Mouse (Mus musculus): ENCODE results near the gene Fbxl18. TPM values are rescaled to one million over a fixed set of nuclear protein-coding genes. Genes with fewer than 3 reads are reported as not detected.
A peak's percentile ranks its signal among the peaks of the same experiment; 100 is the strongest.
"Not testable (repeated sequence)": the region's sequence is repeated elsewhere in the genome, so short reads cannot be mapped to it uniquely, and the experiment has no call there.

Fbxl18 gene
- polyA plus RNA-seq, 1 experiment from 2014 or later: 9.2 TPM

DNA sequence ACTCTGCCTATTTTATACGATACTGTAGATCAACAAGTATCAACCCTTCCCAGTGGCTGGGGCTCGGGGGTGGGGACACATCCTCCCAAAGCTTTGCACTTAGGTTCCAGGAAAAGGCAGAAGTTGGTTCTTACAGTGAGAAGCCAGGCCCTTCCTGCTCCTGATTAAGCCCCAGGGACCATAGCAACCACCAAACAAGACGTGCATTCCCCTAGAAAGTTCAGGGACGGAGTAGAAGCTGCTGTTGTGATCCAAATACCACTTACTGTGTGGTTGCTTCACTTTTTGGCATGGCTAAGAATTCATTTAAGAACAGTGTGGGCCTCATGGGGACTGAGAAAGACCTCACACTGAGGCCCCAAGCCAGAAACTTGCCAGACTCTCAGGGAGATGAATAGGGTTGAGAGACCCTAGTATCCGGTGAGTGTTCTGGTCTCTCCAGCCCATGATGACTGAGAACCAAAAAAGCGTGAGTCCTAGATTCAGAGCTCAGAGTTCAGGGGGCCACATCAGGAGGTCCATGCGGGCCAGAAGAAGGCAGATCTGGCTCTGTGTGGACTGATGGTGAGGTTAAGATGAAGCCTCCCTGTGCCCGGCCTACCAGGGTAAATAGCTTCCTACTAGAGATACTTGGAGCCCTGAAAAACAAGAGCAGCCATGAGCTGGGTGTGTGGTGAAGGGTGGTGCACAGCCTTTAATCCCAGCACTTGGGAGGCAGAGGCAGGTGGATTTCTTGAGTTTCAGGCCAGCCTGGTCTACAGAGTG lies 53.7 kb downstream of the Fbxl18 start:
- no peak overlapping the region for H3K9ac ChIP-seq (ENCODE audit: low read depth, low read length)
- no peaks in the 10 kb centered on the region for H3K27me3 ChIP-seq (replicated peaks; ENCODE audit: control insufficient read depth, insufficient read depth, low read length)
- H3K36me3 ChIP-seq (ENCODE audit: control insufficient read depth, insufficient read depth, low read length): no peaks in the 10 kb centered on the region
- no peak overlapping the region for H3K4me2 ChIP-seq (ENCODE audit: low read depth, low read length)
- ATAC-seq (ENCODE audit: low read depth): no peak
- H3K9me3 ChIP-seq (ENCODE audit: control insufficient read depth, low read length): no peaks in the 10 kb centered on the region
- 64% methylated on average over 8 of the region's 8 CpGs for WGBS
- no peak overlapping the region for H3K4me3 ChIP-seq (ENCODE audit: low read depth, low read length)
- H3K4me1 ChIP-seq (ENCODE audit: control insufficient read depth, insufficient read depth, low read length): no peaks in the 10 kb centered on the region
- H3K27ac ChIP-seq (replicated peaks; ENCODE audit: low read depth, low read length): no peak overlapping the region
- DNase-seq (ENCODE audit: low spot score): peak; percentile 59

DNA sequence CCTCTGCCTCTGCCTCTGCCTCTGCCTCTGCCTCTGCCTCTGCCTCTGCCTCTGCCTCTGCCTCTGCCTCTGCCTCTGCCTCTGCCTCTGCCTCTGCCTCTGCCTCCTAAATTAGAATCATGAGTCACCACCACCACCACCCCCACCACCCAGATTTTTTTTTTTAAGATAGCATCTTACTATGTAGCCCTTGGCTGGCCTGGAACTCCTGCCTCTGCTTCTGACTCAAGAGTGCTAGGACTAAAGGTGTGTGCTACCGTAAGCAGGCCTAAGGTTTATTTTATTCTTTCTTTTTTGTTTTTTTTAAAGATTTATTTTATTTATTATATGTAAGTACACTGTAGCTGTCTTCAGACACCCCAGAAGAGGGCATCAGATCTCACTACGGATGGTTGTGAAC lies 57.8 kb downstream of the Fbxl18 start:
- H3K27ac ChIP-seq (replicated peaks; ENCODE audit: low read depth, low read length); H3K4me3 ChIP-seq (ENCODE audit: low read depth, low read length); ATAC-seq (ENCODE audit: low read depth); DNase-seq (ENCODE audit: low spot score); H3K9ac ChIP-seq (ENCODE audit: low read depth, low read length); H3K27me3 ChIP-seq (replicated peaks; ENCODE audit: control insufficient read depth, insufficient read depth, low read length); H3K36me3 ChIP-seq (ENCODE audit: control insufficient read depth, insufficient read depth, low read length); H3K9me3 ChIP-seq (ENCODE audit: control insufficient read depth, low read length); H3K4me2 ChIP-seq (ENCODE audit: low read depth, low read length); H3K4me1 ChIP-seq (ENCODE audit: control insufficient read depth, insufficient read depth, low read length): not testable (repeated sequence)
- 96% methylated on average over 2 of the region's 2 CpGs for WGBS

DNA sequence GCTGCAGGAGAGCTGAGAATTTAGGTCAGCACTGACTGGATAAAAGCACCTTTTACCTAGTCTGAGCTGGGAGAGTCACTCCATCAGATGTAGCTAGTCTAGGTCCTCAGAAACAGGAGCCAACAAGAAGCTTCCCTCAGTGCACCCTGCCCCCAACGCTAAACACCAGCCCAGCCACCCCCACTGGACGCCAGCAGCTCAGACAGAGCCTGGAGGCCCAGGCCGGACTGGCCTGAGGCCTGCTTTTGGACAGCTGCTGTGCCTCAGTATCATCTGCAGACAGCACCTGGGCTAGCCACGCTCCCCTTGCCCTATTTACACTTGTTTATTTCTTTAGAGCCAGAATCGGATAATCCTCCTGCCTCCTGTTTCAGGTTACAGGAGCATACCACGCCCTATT lies 58.3 kb downstream of the Fbxl18 start:
- DNase-seq (ENCODE audit: low spot score): no peak
- no peak; the same call in 1 of the 2 replicates for ATAC-seq (ENCODE audit: low read depth)
- no peaks in the 10 kb centered on the region for H3K27me3 ChIP-seq (replicated peaks; ENCODE audit: control insufficient read depth, insufficient read depth, low read length)
- no peaks in the 10 kb centered on the region for H3K4me1 ChIP-seq (ENCODE audit: control insufficient read depth, insufficient read depth, low read length)
- 0 out of 2 replicates have a peak, but pooled peaks cover 7% of the 10 kb centered on the region for H3K9me3 ChIP-seq (ENCODE audit: control insufficient read depth, low read length)
- no peaks in the 10 kb centered on the region for H3K36me3 ChIP-seq (ENCODE audit: control insufficient read depth, insufficient read depth, low read length)
- no peak overlapping the region for H3K27ac ChIP-seq (replicated peaks; ENCODE audit: low read depth, low read length)
- 42% methylated on average over 6 of the region's 6 CpGs for WGBS
- H3K4me3 ChIP-seq (ENCODE audit: low read depth, low read length): no peak overlapping the region
- no peak overlapping the region for H3K4me2 ChIP-seq (ENCODE audit: low read depth, low read length)
- no peak overlapping the region for H3K9ac ChIP-seq (ENCODE audit: low read depth, low read length)

DNA sequence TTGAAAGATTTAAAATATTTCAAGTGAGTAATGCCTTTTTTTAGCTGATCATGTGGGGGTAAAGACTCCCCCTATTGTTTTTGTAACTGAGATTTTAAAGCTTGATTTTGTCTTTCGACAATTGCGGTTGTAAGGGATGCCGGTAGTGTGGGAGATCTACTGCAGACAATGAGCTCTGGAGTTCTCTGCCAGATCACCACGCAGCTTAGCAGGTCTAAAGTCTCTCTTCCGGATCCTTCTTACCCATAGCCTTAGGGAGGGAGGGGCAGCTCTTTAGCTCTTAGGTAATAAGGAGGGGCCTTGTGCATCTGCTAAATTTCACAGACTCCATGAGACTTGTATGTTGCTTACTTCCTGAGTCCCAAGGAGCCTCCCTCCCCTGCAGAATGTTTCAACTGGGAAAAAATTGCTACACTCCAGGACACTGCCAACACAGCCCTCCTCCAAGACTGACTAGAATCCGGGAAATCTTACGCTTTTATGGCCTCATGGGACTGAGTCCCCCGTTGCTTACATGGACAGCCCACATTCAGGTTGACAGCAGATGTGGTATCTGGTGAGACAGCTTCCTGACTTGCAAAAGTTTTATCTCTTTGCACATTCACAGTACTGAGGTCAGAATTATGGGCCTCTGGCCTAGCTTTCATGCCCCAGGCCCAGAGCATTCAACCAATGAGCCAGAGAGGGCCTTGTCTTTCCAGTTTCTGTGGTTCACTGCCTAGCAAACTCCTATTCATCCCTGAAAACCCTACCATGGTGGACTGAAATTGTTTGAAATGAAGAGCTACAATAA lies 61.4 kb downstream of the Fbxl18 start:
- H3K27me3 ChIP-seq (replicated peaks; ENCODE audit: control insufficient read depth, insufficient read depth, low read length): no peaks in the 10 kb centered on the region
- no peak overlapping the region for H3K4me2 ChIP-seq (ENCODE audit: low read depth, low read length)
- peak; percentile 51; the same call in 1 of the 2 replicates for ATAC-seq (ENCODE audit: low read depth)
- H3K27ac ChIP-seq (replicated peaks; ENCODE audit: low read depth, low read length): no peak overlapping the region
- no peaks in the 10 kb centered on the region for H3K36me3 ChIP-seq (ENCODE audit: control insufficient read depth, insufficient read depth, low read length)
- 0 out of 2 replicates have a peak, but pooled peaks cover 14% of the 10 kb centered on the region for H3K9me3 ChIP-seq (ENCODE audit: control insufficient read depth, low read length)
- H3K4me3 ChIP-seq (ENCODE audit: low read depth, low read length): no peak overlapping the region
- no peak overlapping the region for H3K9ac ChIP-seq (ENCODE audit: low read depth, low read length)
- WGBS: 67% methylated on average over 8 of the region's 8 CpGs
- peak; percentile 59 for DNase-seq (ENCODE audit: low spot score)
- no peaks in the 10 kb centered on the region for H3K4me1 ChIP-seq (ENCODE audit: control insufficient read depth, insufficient read depth, low read length)

DNA sequence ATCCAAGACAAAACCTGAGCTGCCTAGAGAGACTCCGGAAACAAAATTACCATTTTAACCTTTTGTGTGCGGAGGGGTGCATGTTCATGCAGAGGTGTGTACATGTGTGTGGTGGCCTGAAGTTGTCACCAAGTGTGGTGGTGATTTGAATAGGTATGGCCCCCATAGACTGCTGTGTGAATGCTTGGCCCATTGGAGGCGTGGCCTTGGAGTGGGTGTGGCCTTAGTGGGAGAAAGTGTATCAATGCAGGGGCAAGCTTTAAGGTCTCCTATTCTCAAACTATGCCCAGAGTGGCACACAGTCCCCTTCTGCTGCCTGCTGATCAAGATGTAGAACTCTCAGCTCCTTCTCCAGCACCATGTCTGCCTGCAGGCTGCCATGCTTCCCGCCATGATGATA lies 69.1 kb downstream of the Fbxl18 start:
- Histone ChIP-seq H3K4me3 (ENCODE audit: low read depth, low read length) (no peak overlapping the region), H3K27me3 (replicated peaks; ENCODE audit: control insufficient read depth, insufficient read depth, low read length) (no peaks in the 10 kb centered on the region), H3K36me3 (ENCODE audit: control insufficient read depth, insufficient read depth, low read length) (no peaks in the 10 kb centered on the region), H3K9ac (ENCODE audit: low read depth, low read length) (no peak overlapping the region), H3K4me2 (ENCODE audit: low read depth, low read length) (no peak overlapping the region), H3K27ac (replicated peaks; ENCODE audit: low read depth, low read length) (no peak overlapping the region), H3K9me3 (ENCODE audit: control insufficient read depth, low read length) (no peaks in the 10 kb centered on the region), H3K4me1 (ENCODE audit: control insufficient read depth, insufficient read depth, low read length) (peaks cover 22% of the 10 kb centered on the region)
- WGBS: 70% methylated on average over 4 of the region's 4 CpGs
- ATAC-seq (ENCODE audit: low read depth) (no peak), DNase-seq (ENCODE audit: low spot score) (no peak)

DNA sequence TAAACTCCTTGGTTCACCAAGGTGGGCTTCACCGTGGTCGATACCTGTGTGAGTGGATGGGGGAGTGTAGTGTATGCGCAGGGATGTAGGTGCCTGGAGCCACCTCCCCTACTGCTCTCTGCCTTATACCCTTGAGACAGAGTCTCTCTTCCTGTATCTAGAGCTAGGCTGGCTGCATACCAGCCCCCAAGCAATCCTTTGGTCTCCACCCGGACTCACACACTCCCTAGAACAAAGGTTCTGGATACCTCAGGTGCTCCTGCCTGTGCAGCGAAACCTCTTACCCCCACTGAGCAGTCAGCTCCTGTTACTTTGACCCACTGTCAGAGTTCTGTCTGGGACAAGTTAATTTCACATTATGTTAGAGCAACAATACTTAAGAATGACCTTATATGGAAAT lies 69.6 kb downstream of the Fbxl18 start:
- H3K27ac ChIP-seq (replicated peaks; ENCODE audit: low read depth, low read length): no peak overlapping the region
- no peaks in the 10 kb centered on the region for H3K9me3 ChIP-seq (ENCODE audit: control insufficient read depth, low read length)
- ATAC-seq (ENCODE audit: low read depth) (no peak), DNase-seq (ENCODE audit: low spot score) (peak; percentile 16)
- H3K9ac ChIP-seq (ENCODE audit: low read depth, low read length): peak overlapping the region; percentile 6; the same call in 1 of the 2 replicates
- H3K4me2 ChIP-seq (ENCODE audit: low read depth, low read length): no peak overlapping the region
- no peak overlapping the region for H3K4me3 ChIP-seq (ENCODE audit: low read depth, low read length)
- 43% methylated on average over 5 of the region's 5 CpGs for WGBS
- peaks cover 22% of the 10 kb centered on the region for H3K4me1 ChIP-seq (ENCODE audit: control insufficient read depth, insufficient read depth, low read length)
- H3K36me3 ChIP-seq (ENCODE audit: control insufficient read depth, insufficient read depth, low read length): no peaks in the 10 kb centered on the region
- H3K27me3 ChIP-seq (replicated peaks; ENCODE audit: control insufficient read depth, insufficient read depth, low read length): no peaks in the 10 kb centered on the region

DNA sequence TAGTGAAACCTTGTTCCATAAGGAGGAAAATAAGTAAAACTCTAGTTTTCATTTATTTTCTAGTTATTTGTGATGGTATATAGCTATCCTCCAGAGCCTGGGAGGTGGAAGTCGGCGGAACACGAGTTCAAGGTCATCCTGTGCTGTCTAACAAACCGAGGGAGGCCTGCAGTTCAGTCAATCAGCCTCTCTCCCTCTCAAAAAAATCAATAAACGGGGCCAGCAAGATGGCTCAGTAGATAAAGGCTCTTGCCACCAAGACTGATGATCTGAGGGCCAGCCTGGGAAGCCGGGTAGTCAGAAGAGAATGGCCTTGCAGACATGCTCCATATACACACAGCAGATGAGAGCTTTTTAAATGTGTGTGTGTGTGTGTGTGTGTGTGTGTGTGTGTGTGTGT lies 71.1 kb downstream of the Fbxl18 start:
- Histone ChIP-seq H3K36me3 (ENCODE audit: control insufficient read depth, insufficient read depth, low read length) (no peaks in the 10 kb centered on the region), H3K27me3 (replicated peaks; ENCODE audit: control insufficient read depth, insufficient read depth, low read length) (no peaks in the 10 kb centered on the region), H3K4me1 (ENCODE audit: control insufficient read depth, insufficient read depth, low read length) (peaks cover 22% of the 10 kb centered on the region), H3K9me3 (ENCODE audit: control insufficient read depth, low read length) (no peaks in the 10 kb centered on the region), H3K27ac (replicated peaks; ENCODE audit: low read depth, low read length) (peak overlapping the region; percentile 100), H3K9ac (ENCODE audit: low read depth, low read length) (peak overlapping the region; percentile 100), H3K4me3 (ENCODE audit: low read depth, low read length) (peak overlapping the region; percentile 98), H3K4me2 (ENCODE audit: low read depth, low read length) (peak overlapping the region; percentile 99)
- no peak for DNase-seq (ENCODE audit: low spot score)
- WGBS: 30% methylated on average over 6 of the region's 6 CpGs
- no peak for ATAC-seq (ENCODE audit: low read depth)

DNA sequence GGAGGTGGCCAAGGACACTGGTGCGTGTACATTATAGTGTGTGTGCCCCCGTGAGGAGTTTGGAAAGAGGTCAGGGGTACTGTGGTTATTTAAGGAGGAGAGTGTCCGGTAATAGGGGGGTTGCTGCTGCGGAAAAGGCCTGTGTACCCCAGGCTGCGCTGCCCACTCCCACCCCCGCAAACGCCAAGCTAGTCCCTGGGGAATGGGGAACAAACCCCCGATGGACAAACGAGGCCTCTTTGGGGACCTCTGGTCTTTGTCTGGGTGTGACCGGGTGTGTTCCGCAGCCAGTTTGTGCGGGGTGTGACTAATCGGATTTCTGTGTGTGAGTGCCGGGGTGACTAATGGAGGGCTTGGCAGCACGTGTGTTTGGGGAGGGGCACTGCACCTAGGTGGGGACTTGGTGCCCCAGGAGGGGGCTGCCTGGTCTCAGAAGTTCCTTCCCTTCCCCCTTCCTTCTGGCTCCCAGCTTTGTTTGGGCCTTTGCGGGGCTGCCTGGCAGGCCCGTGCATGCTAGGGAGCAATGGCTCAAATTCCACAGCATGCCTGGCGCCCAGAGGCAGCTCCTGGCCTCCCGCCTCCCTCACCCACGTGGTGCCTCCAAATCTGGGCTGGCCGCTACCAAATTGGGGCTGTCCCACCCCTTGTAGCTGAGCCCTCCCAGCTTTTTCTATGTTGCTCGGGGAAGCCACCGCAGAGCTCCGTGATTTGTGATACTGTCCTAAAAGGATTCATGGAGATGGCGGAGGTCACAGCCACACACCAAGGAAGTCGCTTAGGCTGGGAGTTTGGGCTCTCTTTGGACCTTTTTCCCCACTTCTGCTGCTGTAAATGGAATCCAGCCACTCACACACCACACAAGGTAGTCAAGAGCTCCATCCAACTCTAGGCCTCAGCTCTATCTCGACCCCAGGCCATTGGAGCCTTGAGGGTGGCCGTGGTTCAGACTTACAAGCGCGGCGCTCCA lies 71.8 kb downstream of the Fbxl18 start:
- Histone ChIP-seq H3K36me3 (ENCODE audit: control insufficient read depth, insufficient read depth, low read length) (no peaks in the 10 kb centered on the region), H3K27ac (replicated peaks; ENCODE audit: low read depth, low read length) (peak overlapping the region; percentile 100), H3K27me3 (replicated peaks; ENCODE audit: control insufficient read depth, insufficient read depth, low read length) (no peaks in the 10 kb centered on the region), H3K4me1 (ENCODE audit: control insufficient read depth, insufficient read depth, low read length) (peaks cover 22% of the 10 kb centered on the region), H3K9me3 (ENCODE audit: control insufficient read depth, low read length) (no peaks in the 10 kb centered on the region), H3K4me3 (ENCODE audit: low read depth, low read length) (peak overlapping the region; percentile 98), H3K4me2 (ENCODE audit: low read depth, low read length) (peak overlapping the region; percentile 99), H3K9ac (ENCODE audit: low read depth, low read length) (peak overlapping the region; percentile 100)
- DNase-seq (ENCODE audit: low spot score) (peak; percentile 98), ATAC-seq (ENCODE audit: low read depth) (peak; percentile 78)
- WGBS: 5% methylated on average over 29 of the region's 31 CpGs
